Mouse (Mus musculus): ENCODE data around the gene Xkrx.
"Not testable (repeated sequence)": the region's sequence is repeated elsewhere in the genome, so short reads cannot be mapped to it uniquely, and the experiment has no call there.

Gene Xkrx

GRCm38 (mm10) chrX:134162043-134162720 is at the start of gene Xkrx:
TSS of gene Xkrx (minus strand) at chrX:134162076.
- no peak for DNase-seq (ENCODE audit: low read depth in 1 of 2, low spot score in 2 of 2)

GRCm38 (mm10) chrX:134211151-134211642 is 49.3 kb upstream of the Xkrx start:
- DNase-seq (ENCODE audit: low read depth in 1 of 2, low spot score in 2 of 2), result no peak

GRCm38 (mm10) chrX:134208491-134208890 is 46.6 kb upstream of the Xkrx start:
- DNase-seq (ENCODE audit: low read depth in 1 of 2, low spot score in 2 of 2), result no peak

GRCm38 (mm10) chrX:134187201-134187600 is 25.3 kb upstream of the Xkrx start, which contains the start of gene Arl13a:
TSS of gene Arl13a (plus strand) at chrX:134187501.
- DNase-seq (ENCODE audit: low read depth in 1 of 2, low spot score in 2 of 2), result not testable (repeated sequence)

- no peak for DNase-seq (ENCODE audit: low read depth in 1 of 2, low spot score in 2 of 2)
Observed at GRCm38 (mm10) chrX:134174699-134175098, 12.8 kb upstream of the Xkrx start.

- DNase-seq (ENCODE audit: low read depth in 1 of 2, low spot score in 2 of 2), result no peak
Observed at GRCm38 (mm10) chrX:134170584-134170983, 8.7 kb upstream of the Xkrx start.

GRCm38 (mm10) chrX:134163484-134163883 is 1.6 kb upstream of the Xkrx start:
- peak in 1 of 2 experiments; percentile 5 for DNase-seq (ENCODE audit: low read depth in 1 of 2, low spot score in 2 of 2)

GRCm38 (mm10) chrX:134162826-134163225 is 950 bp upstream of the Xkrx start:
- no peak for DNase-seq (ENCODE audit: low read depth in 1 of 2, low spot score in 2 of 2)

GRCm38 (mm10) chrX:134160442-134160841 is 1.4 kb downstream of the Xkrx start:
- no peak for DNase-seq (ENCODE audit: low read depth in 1 of 2, low spot score in 2 of 2)

- DNase-seq (ENCODE audit: low read depth in 1 of 2, low spot score in 2 of 2), result no peak
Observed at GRCm38 (mm10) chrX:134158151-134158550, 3.7 kb downstream of the Xkrx start.

GRCm38 (mm10) chrX:134141986-134142385 is 19.9 kb downstream of the Xkrx start:
- DNase-seq (ENCODE audit: low read depth in 1 of 2, low spot score in 2 of 2), result no peak

- no peak for DNase-seq (ENCODE audit: low read depth in 1 of 2, low spot score in 2 of 2)
Observed at GRCm38 (mm10) chrX:134141551-134141950, 20.3 kb downstream of the Xkrx start.

- DNase-seq (ENCODE audit: low read depth in 1 of 2, low spot score in 2 of 2), result no peak
Observed at GRCm38 (mm10) chrX:134140024-134140423, 21.9 kb downstream of the Xkrx start.

- DNase-seq (ENCODE audit: low read depth in 1 of 2, low spot score in 2 of 2), result no peak
Observed at GRCm38 (mm10) chrX:134133821-134134220, 28.1 kb downstream of the Xkrx start.

GRCm38 (mm10) chrX:134132295-134132694 is 29.6 kb downstream of the Xkrx start:
- no peak for DNase-seq (ENCODE audit: low read depth in 1 of 2, low spot score in 2 of 2)

- DNase-seq (ENCODE audit: low read depth in 1 of 2, low spot score in 2 of 2), result no peak
Observed at GRCm38 (mm10) chrX:134128549-134128948, 33.3 kb downstream of the Xkrx start.

- peak in 1 of 2 experiments; percentile 4 for DNase-seq (ENCODE audit: low read depth in 1 of 2, low spot score in 2 of 2)
Observed at GRCm38 (mm10) chrX:134116417-134116816, 45.5 kb downstream of the Xkrx start.

- DNase-seq (ENCODE audit: low read depth in 1 of 2, low spot score in 2 of 2), result no peak
Observed at GRCm38 (mm10) chrX:134111767-134112166, 50.1 kb downstream of the Xkrx start.

GRCm38 (mm10) chrX:134102641-134103040 is 59.2 kb downstream of the Xkrx start:
- no peak for DNase-seq (ENCODE audit: low read depth in 1 of 2, low spot score in 2 of 2)

All from monocyte, adult 2 months (primary cell).